Mouse (Mus musculus) embryonic facial prominence, embryonic 12.5 days (tissue): ENCODE results near the gene Vegfc. TPM values are rescaled to one million over a fixed set of nuclear protein-coding genes. Genes with fewer than 3 reads are reported as not detected.
A peak's percentile ranks its signal among the peaks of the same experiment; 100 is the strongest.

Experiments
- ATAC-seq: fragments of 200-750 bp; cut with Nextera tagmentation; 2 replicates; pipeline ENCODE4 v1.8.0; 2017; ENCODE audit not compliant: insufficient number of reproducible peaks, insufficient read depth, low FRiP score, low TSS enrichment
- H3K27ac ChIP-seq: fragments of 300-500 bp; sonication (generic); 2 replicates; pipeline ENCODE4 v1.5.1; 2016; ENCODE audit warnings: mild to moderate bottlenecking
- H3K27me3 ChIP-seq: fragments of 300-500 bp; sonication (generic); 2 replicates; pipeline ENCODE4 v1.6.1; 2016; ENCODE audit warnings: mild to moderate bottlenecking, moderate library complexity
- H3K36me3 ChIP-seq: fragments of 300-500 bp; sonication (generic); 2 replicates; pipeline ENCODE4 v1.6.1; 2016; ENCODE audit warnings: mild to moderate bottlenecking
- H3K4me1 ChIP-seq: fragments of 300-500 bp; sonication (generic); 2 replicates; pipeline ENCODE4 v1.6.1; 2016
- H3K4me2 ChIP-seq: fragments of 300-500 bp; sonication (generic); replicated peaks from 2 replicates; pipeline ENCODE4 v1.6.1; 2016; ENCODE audit warnings: mild to moderate bottlenecking, moderate library complexity
- H3K4me3 ChIP-seq: fragments of 300-500 bp; sonication (generic); 2 replicates; pipeline ENCODE4 v1.5.1; 2016; ENCODE audit warnings: mild to moderate bottlenecking
- H3K9ac ChIP-seq: fragments of 300-500 bp; sonication (generic); 2 replicates; pipeline ENCODE4 v1.6.1; 2016; ENCODE audit warnings: mild to moderate bottlenecking, moderate library complexity
- H3K9me3 ChIP-seq: fragments of 300-500 bp; sonication (generic); 2 replicates; pipeline ENCODE4 v1.6.1; 2016; ENCODE audit warnings: mild to moderate bottlenecking, moderate library complexity
- WGBS: fragments of 180-500 bp; shearing (Covaris S2); methylation state at CpG from one replicate; pipeline ENCODE4 v1.1.7; 2016; 5-methylcytosine and 5-hydroxymethylcytosine counted together
- polyA plus RNA-seq: library from polyadenylated mRNA; unstranded; fragments of >200 nt; fragmentation: Nextera tagmentation; extraction: Ambion mirVana; gene quantifications from 2 replicates; pipeline ENCODE4 v1.2.1, GENCODE M21; 2016

The Vegfc gene
- 11.7 and 12.9 TPM in 2 replicates for polyA plus RNA-seq

- Histone ChIP-seq H3K9me3 (no peaks in the 10 kb centered on the region), H3K4me3 (peak within 1 kb of the TSS; percentile 75), H3K36me3 (no peaks in the 10 kb centered on the region), H3K4me1 (no peaks in the 10 kb centered on the region), H3K27me3 (no peaks in the 10 kb centered on the region), H3K9ac (peak within 1 kb of the TSS; percentile 73), H3K4me2 (peak within 1 kb of the TSS; percentile 61), H3K27ac (peak within 1 kb of the TSS; percentile 80)
- ATAC-seq = peak; percentile 79
- under 1% methylated on average over 68 of the region's 79 CpGs for WGBS
These were observed at the start of gene Vegfc for GRCm38 (mm10) chr8:54077271-54078120. Gene Vegfc, plus strand, starts transcription at chr8:54077606.

- no peak overlapping the region for H3K4me2 ChIP-seq
- H3K4me1 ChIP-seq = no peaks in the 10 kb centered on the region
- no peaks in the 10 kb centered on the region for H3K27me3 ChIP-seq
- ATAC-seq = no peak
- H3K9ac ChIP-seq = no peak overlapping the region
- 85% methylated on average over 1 of the region's 1 CpGs for WGBS
- no peak overlapping the region for H3K4me3 ChIP-seq
- H3K36me3 ChIP-seq = no peaks in the 10 kb centered on the region
- H3K9me3 ChIP-seq = no peaks in the 10 kb centered on the region
- H3K27ac ChIP-seq = no peak overlapping the region
These were observed 42.8 kb upstream of the Vegfc start for GRCm38 (mm10) chr8:54034584-54034983.

GRCm38 (mm10) chr8:54042601-54043000, 34.8 kb upstream of the Vegfc start:
- ATAC-seq = no peak
- Histone ChIP-seq H3K9ac (no peak overlapping the region), H3K27ac (no peak overlapping the region), H3K4me2 (no peak overlapping the region), H3K4me1 (no peaks in the 10 kb centered on the region), H3K4me3 (no peak overlapping the region), H3K27me3 (no peaks in the 10 kb centered on the region), H3K36me3 (no peaks in the 10 kb centered on the region), H3K9me3 (no peaks in the 10 kb centered on the region)
- WGBS = 14% methylated on average over 1 of the region's 1 CpGs

- H3K27me3 ChIP-seq = no peaks in the 10 kb centered on the region
- 78% methylated on average over 1 of the region's 1 CpGs for WGBS
- no peak overlapping the region for H3K27ac ChIP-seq
- H3K9me3 ChIP-seq = no peaks in the 10 kb centered on the region
- no peaks in the 10 kb centered on the region for H3K4me1 ChIP-seq
- no peak overlapping the region for H3K4me3 ChIP-seq
- no peak overlapping the region for H3K4me2 ChIP-seq
- ATAC-seq = no peak
- no peak overlapping the region for H3K9ac ChIP-seq
- H3K36me3 ChIP-seq = no peaks in the 10 kb centered on the region
These were observed 33.9 kb upstream of the Vegfc start for GRCm38 (mm10) chr8:54043468-54043867.

GRCm38 (mm10) chr8:54053210-54053609, 24.2 kb upstream of the Vegfc start:
- no peak for ATAC-seq
- WGBS = 3% methylated on average over 1 of the region's 1 CpGs
- Histone ChIP-seq H3K9me3 (no peaks in the 10 kb centered on the region), H3K4me2 (no peak overlapping the region), H3K36me3 (no peaks in the 10 kb centered on the region), H3K27me3 (no peaks in the 10 kb centered on the region), H3K4me3 (no peak overlapping the region), H3K4me1 (no peaks in the 10 kb centered on the region), H3K27ac (no peak overlapping the region), H3K9ac (no peak overlapping the region)

GRCm38 (mm10) chr8:54065492-54065891, 11.9 kb upstream of the Vegfc start:
- Histone ChIP-seq H3K4me2 (no peak overlapping the region), H3K4me1 (no peaks in the 10 kb centered on the region), H3K4me3 (no peak overlapping the region), H3K9ac (no peak overlapping the region), H3K36me3 (no peaks in the 10 kb centered on the region), H3K9me3 (no peaks in the 10 kb centered on the region), H3K27me3 (no peaks in the 10 kb centered on the region), H3K27ac (no peak overlapping the region)
- WGBS = 18% methylated on average over 4 of the region's 4 CpGs
- ATAC-seq = no peak

GRCm38 (mm10) chr8:54076301-54076700, 1.1 kb upstream of the Vegfc start:
- Histone ChIP-seq H3K4me2 (peak overlapping the region; percentile 61; the same call in 1 of the 2 replicates), H3K4me1 (no peaks in the 10 kb centered on the region), H3K4me3 (peak overlapping the region; percentile 75), H3K27ac (no peak overlapping the region), H3K9me3 (no peaks in the 10 kb centered on the region), H3K27me3 (no peaks in the 10 kb centered on the region), H3K36me3 (no peaks in the 10 kb centered on the region), H3K9ac (no peak overlapping the region)
- WGBS = 41% methylated on average over 1 of the region's 1 CpGs
- ATAC-seq = no peak

- H3K4me3 ChIP-seq = peak overlapping the region; percentile 75
- H3K9me3 ChIP-seq = no peaks in the 10 kb centered on the region
- no peaks in the 10 kb centered on the region for H3K36me3 ChIP-seq
- H3K27ac ChIP-seq = peak overlapping the region; percentile 80
- no peaks in the 10 kb centered on the region for H3K27me3 ChIP-seq
- H3K4me1 ChIP-seq = no peaks in the 10 kb centered on the region
- 1% methylated on average over 13 of the region's 28 CpGs for WGBS
- peak overlapping the region; percentile 73 for H3K9ac ChIP-seq
- peak overlapping the region; percentile 61 for H3K4me2 ChIP-seq
- peak; percentile 94 for ATAC-seq
These were observed 575 bp upstream of the Vegfc start for GRCm38 (mm10) chr8:54076791-54077270.

- Histone ChIP-seq H3K9me3 (no peaks in the 10 kb centered on the region), H3K36me3 (no peaks in the 10 kb centered on the region), H3K27ac (peak overlapping the region; percentile 80; the same call in 1 of the 2 replicates), H3K4me1 (no peaks in the 10 kb centered on the region), H3K4me3 (peak overlapping the region; percentile 75), H3K27me3 (no peaks in the 10 kb centered on the region), H3K9ac (peak overlapping the region; percentile 73), H3K4me2 (peak overlapping the region; percentile 61)
- no peak for ATAC-seq
- 8% methylated on average over 1 of the region's 1 CpGs for WGBS
These were observed 675 bp downstream of the Vegfc start for GRCm38 (mm10) chr8:54078121-54078440.

- Histone ChIP-seq H3K4me1 (no peaks in the 10 kb centered on the region), H3K9me3 (no peaks in the 10 kb centered on the region), H3K36me3 (no peaks in the 10 kb centered on the region), H3K4me2 (peak overlapping the region; percentile 40), H3K27ac (no peak overlapping the region), H3K27me3 (no peaks in the 10 kb centered on the region), H3K4me3 (peak overlapping the region; percentile 14), H3K9ac (no peak overlapping the region)
- no peak for ATAC-seq
- WGBS = 18% methylated on average over 11 of the region's 11 CpGs
These were observed 1.6 kb downstream of the Vegfc start for GRCm38 (mm10) chr8:54079001-54079400.

- no peaks in the 10 kb centered on the region for H3K36me3 ChIP-seq
- ATAC-seq = no peak
- H3K9me3 ChIP-seq = no peaks in the 10 kb centered on the region
- no peak overlapping the region for H3K4me2 ChIP-seq
- no peak overlapping the region for H3K9ac ChIP-seq
- no peak overlapping the region for H3K27ac ChIP-seq
- no peaks in the 10 kb centered on the region for H3K4me1 ChIP-seq
- H3K4me3 ChIP-seq = no peak overlapping the region
- no peaks in the 10 kb centered on the region for H3K27me3 ChIP-seq
These were observed 2.2 kb downstream of the Vegfc start for GRCm38 (mm10) chr8:54079601-54080000.

- H3K9me3 ChIP-seq = no peaks in the 10 kb centered on the region
- H3K4me1 ChIP-seq = no peaks in the 10 kb centered on the region
- H3K27ac ChIP-seq = no peak overlapping the region
- no peaks in the 10 kb centered on the region for H3K27me3 ChIP-seq
- no peak overlapping the region for H3K4me2 ChIP-seq
- no peak for ATAC-seq
- H3K9ac ChIP-seq = no peak overlapping the region
- 83% methylated on average over 6 of the region's 6 CpGs for WGBS
- H3K4me3 ChIP-seq = no peak overlapping the region
- H3K36me3 ChIP-seq = no peaks in the 10 kb centered on the region
These were observed 8.5 kb downstream of the Vegfc start for GRCm38 (mm10) chr8:54085896-54086295.
